Mouse (Mus musculus) small intestine, adult 2 months (tissue): ENCODE results near the gene Aprt. TPM values are rescaled to one million over a fixed set of nuclear protein-coding genes. Genes with fewer than 3 reads are reported as not detected.

Source experiments
- H3K27ac ChIP-seq: fragments of 200-500 bp; 2 replicates; pipeline ENCODE4 v1.5.1; 2012; ENCODE audit warnings: low read depth, low read length, control low read depth, inconsistent platforms; ENCODE audit not compliant: insufficient read depth
- H3K27me3 ChIP-seq: fragments of 200-500 bp; 2 replicates; pipeline ENCODE4 v1.6.1; 2012; ENCODE audit warnings: mild to moderate bottlenecking, moderate library complexity, low read length, inconsistent platforms; ENCODE audit not compliant: control insufficient read depth, insufficient read depth
- H3K36me3 ChIP-seq: fragments of 200-500 bp; 2 replicates; pipeline ENCODE4 v1.6.1; 2012; ENCODE audit warnings: mild to moderate bottlenecking, low read length, control low read depth, inconsistent platforms; ENCODE audit not compliant: control insufficient read depth, insufficient read depth
- H3K4me1 ChIP-seq: fragments of 200-500 bp; 2 replicates; pipeline ENCODE4 v1.6.1; 2012; ENCODE audit warnings: low read length, inconsistent platforms, mixed read lengths; ENCODE audit not compliant: control insufficient read depth, insufficient read depth, insufficient read length
- H3K4me3 ChIP-seq: fragments of 200-500 bp; 2 replicates; pipeline ENCODE4 v1.5.1; 2012; ENCODE audit warnings: low read depth, mild to moderate bottlenecking, control low read depth, inconsistent platforms, low read length, moderate library complexity
- CTCF ChIP-seq: fragments of 200-500 bp; IDR thresholded peaks from 2 replicates; pipeline ENCODE4 v1.5.1; 2012; ENCODE audit warnings: low read depth, mild to moderate bottlenecking, control low read depth, inconsistent platforms, low read length, moderate library complexity, mixed read lengths; ENCODE audit not compliant: insufficient replicate concordance, insufficient read length; ENCODE audit errors: extremely low read depth
- POLR2A ChIP-seq: fragments of 200-500 bp; IDR thresholded peaks from 2 replicates; pipeline ENCODE4 v1.6.1; 2012; ENCODE audit warnings: low read depth, mild to moderate bottlenecking, control low read depth, inconsistent platforms, low read length, moderate library complexity
- WGBS: fragments of 180-500 bp; shearing (Covaris S2); methylation state at CpG from one replicate; pipeline ENCODE4 v1.1.7; 2018; 5-methylcytosine and 5-hydroxymethylcytosine counted together
- polyA plus RNA-seq: library from polyadenylated mRNA; depleted of rRNA; stranded (reverse); fragments of >200 nt; gene quantifications from 2 replicates; pipeline ENCODE4 v1.2.3, GENCODE M21; 2012

Aprt gene
- polyA plus RNA-seq, 1 experiment, result 537 TPM

DNA sequence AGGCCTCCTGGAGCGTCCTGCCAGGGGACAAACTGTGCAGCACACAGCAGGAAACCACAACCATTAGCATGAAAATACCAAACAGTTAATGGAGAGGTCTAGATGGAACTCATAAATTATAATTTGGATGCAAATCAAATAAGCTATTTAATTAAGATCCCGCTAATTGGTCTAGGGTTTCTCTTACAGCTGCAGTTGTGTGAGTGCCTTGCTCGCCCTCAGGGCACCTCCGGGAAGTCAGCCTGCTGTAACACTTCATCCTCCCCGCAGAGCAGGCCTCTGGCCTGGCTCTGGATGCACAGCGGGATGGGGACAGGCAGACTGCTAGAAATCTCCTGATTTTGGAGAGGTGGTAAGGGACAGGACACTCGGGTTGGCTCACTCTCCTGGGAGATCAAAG lies 9.5 kb upstream of the Aprt start:
- Histone ChIP-seq H3K4me1 (peaks cover 41% of the 10 kb centered on the region), H3K36me3 (no peaks in the 10 kb centered on the region), H3K27me3 (no peaks in the 10 kb centered on the region), H3K4me3 (no peak overlapping the region), H3K27ac (peak overlapping the region; percentile 95)
- 51% methylated on average over 7 of the region's 7 CpGs for WGBS
- TF ChIP-seq CTCF (no peak), POLR2A (no peak)

DNA sequence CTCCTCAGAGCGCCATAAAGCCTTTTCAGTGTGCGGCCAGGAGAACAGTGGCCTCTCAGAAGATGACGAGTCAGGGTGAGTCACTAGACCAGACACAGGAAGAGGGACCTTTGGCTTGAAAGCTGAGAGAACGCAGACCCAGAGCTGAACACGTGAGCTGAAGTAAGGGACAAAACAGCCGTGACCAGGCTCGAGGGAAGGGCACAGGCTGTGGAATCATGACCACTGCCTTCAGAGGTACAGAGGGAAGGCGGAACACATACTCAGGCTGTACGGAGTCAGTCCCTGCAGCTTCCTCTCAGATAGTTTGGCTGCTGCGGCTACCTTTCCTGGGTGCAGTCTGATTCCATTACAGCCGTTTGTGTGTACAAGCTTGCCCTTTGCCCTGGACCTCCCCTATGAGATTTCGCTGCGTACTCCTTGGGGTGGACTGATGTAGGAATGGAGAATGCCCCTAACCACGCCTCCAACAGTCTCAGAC lies 8.7 kb upstream of the Aprt start:
- 20% methylated on average over 14 of the region's 14 CpGs for WGBS
- H3K36me3 ChIP-seq, result no peaks in the 10 kb centered on the region
- H3K4me1 ChIP-seq, result peaks cover 41% of the 10 kb centered on the region
- H3K27me3 ChIP-seq, result no peaks in the 10 kb centered on the region
- H3K4me3 ChIP-seq, result peak overlapping the region; percentile 42
- H3K27ac ChIP-seq, result peak overlapping the region; percentile 95
- no peak for TF ChIP-seq CTCF
- no peak for TF ChIP-seq POLR2A

DNA sequence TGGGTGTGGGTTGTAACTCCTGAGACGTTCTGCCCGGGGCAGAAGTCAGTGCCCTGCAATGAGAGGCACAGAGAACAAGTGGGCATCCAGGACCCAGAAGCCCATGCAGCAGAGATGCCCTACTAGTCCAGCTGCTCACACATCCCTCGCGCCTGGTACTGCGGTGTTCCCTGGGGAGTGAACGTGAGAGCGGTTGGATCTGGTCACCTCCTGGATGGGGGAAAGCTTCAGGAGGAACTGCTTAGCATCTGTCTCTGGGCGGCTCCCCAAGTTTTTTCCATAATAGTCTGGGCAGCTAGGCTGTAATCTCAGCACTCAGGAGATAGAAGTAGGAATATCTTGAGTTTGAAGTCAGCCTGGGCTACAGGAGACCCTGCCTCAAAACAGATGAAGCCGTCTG lies 8.3 kb upstream of the Aprt start:
- 43% methylated on average over 9 of the region's 9 CpGs for WGBS
- Histone ChIP-seq H3K36me3 (no peaks in the 10 kb centered on the region), H3K4me3 (peak overlapping the region; percentile 12; the same call in 1 of the 2 replicates), H3K27ac (peak overlapping the region; percentile 95), H3K4me1 (peaks cover 41% of the 10 kb centered on the region), H3K27me3 (no peaks in the 10 kb centered on the region)
- no peak for TF ChIP-seq CTCF
- no peak for TF ChIP-seq POLR2A

DNA sequence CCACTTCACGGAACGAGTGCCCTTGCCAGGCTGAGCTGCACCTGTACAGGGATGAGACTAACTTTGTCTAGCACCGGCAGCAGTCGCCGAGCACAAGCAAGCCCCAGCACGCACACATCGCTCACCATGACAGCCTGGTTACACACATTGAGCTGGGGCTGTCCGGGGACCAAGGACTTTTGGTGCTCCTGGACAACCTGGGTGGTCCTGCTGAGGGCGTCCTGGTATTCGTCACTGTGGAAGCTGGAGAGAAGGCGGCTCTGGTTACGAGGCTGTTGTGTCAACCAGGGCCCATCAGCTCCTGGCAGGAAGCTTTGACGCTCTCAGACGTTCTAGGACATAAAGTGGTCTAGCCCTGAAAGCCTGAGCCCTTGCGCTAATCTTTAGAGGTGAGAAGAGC lies 4.2 kb upstream of the Aprt start:
- no peak overlapping the region for H3K4me3 ChIP-seq
- peaks cover 30% of the 10 kb centered on the region for H3K4me1 ChIP-seq
- no peaks in the 10 kb centered on the region for H3K36me3 ChIP-seq
- H3K27me3 ChIP-seq, result no peaks in the 10 kb centered on the region
- no peak for TF ChIP-seq CTCF
- no peak for TF ChIP-seq POLR2A
- H3K27ac ChIP-seq, result no peak overlapping the region
- WGBS, result 79% methylated on average over 15 of the region's 15 CpGs

DNA sequence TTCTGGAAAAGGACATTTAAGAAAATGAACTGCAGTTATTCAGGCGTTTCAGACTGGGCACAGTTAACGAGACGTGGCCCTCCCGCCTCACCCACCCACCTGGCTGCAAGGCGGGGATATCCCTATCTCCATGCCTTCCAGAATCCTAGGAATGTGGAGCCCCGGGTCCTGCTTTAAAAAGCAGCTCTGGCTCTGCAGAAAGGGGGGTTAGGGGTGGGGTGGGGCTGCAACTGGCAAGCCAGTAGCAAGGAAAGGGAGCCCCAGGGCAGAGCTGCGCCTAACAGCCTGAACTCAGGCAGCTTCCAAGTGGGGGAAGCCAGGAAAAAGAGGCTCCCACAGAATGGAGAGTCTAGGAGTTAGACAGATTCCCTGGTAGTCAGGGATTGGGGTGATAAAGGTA lies 2.5 kb upstream of the Aprt start:
- 71% methylated on average over 7 of the region's 7 CpGs for WGBS
- H3K4me1 ChIP-seq, result peaks cover 29% of the 10 kb centered on the region
- no peak overlapping the region for H3K4me3 ChIP-seq
- H3K36me3 ChIP-seq, result no peaks in the 10 kb centered on the region
- no peaks in the 10 kb centered on the region for H3K27me3 ChIP-seq
- TF ChIP-seq CTCF, result no peak
- no peak for TF ChIP-seq POLR2A
- no peak overlapping the region for H3K27ac ChIP-seq

DNA sequence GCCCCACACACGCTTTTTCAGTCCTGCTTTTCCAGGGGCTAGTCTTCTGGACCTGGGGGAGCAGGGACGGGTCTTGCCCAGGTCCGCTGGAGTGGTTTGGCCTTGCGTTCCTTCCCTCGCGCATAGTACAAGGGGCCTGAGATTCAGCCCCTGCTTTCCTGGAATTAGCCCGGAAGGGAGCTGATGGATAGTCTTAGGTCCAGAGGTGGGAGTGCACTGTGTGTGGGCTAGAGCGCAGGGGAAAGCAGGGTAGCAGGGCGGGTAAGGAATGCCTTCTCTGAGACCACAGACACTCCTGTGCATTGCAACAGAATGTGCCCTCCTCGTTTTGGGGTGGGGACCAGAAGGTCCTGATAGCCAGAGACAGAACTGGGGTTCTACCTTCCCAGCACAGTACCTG lies 407 bp upstream of the Aprt start:
- Histone ChIP-seq H3K36me3 (peaks cover 5% of the 10 kb centered on the region; the same call in 1 of the 2 replicates), H3K4me1 (peaks cover 26% of the 10 kb centered on the region), H3K27me3 (no peaks in the 10 kb centered on the region), H3K4me3 (peak overlapping the region; percentile 87; the same call in 1 of the 2 replicates), H3K27ac (no peak overlapping the region)
- WGBS, result 59% methylated on average over 10 of the region's 10 CpGs
- TF ChIP-seq CTCF (no peak), POLR2A (no peak)

DNA sequence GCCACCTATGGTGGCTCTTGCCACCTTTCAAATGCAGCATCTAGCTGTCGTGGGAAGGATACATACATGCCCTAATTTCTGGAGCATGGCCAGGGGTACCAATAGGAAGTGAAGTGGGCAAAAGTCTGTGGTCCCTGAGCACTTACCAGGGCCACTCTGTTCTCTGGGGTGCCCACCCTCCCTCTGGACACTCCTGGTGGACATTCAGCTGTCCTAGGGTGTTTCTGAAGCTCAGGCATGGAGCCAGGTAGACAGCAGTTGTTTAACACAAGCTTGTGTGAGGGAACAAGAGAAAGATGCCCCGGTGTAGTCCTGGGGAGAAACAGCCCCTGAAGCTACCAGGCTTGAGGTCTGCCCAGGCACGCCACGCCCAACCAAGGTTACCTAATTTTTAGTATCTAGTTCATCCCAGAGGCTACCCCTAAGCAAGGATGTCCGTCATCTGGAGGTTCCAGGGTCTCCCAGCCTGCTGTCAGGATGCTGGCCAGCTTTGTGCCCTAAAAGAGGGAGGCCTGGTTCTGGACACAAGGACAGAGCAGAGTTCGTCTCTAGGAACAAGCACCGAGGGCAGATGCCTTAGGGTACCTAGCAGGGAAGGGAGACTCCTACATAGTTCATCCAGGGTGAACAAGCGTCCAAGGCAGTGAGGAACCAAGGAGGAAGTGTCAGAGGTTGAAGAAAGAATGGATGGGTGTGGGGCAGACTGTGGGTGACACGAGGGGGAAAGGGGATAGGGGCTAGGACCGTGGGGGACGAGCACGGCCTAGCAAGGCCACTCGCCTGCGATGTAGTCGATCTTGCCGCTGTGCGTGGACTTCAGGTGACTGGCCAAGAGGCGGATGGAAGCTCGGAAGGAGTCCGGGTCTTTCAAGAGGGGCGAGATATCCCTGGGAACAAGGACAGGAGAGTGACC lies 718 bp downstream of the Aprt start:
- WGBS, result 7% methylated on average over 21 of the region's 21 CpGs
- H3K4me1 ChIP-seq, result peaks cover 30% of the 10 kb centered on the region

More for the DNA sequence above, 718 bp downstream of the Aprt start:
- TF ChIP-seq CTCF, result no peak
- TF ChIP-seq POLR2A, result 0 out of 2 replicates have a peak, but pooled peaks have one; percentile 35
- peaks cover 16% of the 10 kb centered on the region for H3K36me3 ChIP-seq
- H3K4me3 ChIP-seq, result peak overlapping the region; percentile 87
- H3K27me3 ChIP-seq, result no peaks in the 10 kb centered on the region
- peak overlapping the region; percentile 97 for H3K27ac ChIP-seq
